Mouse (Mus musculus) liver, adult 2 months (tissue): ENCODE data around the gene Plxna4. TPM values are rescaled to one million over a fixed set of nuclear protein-coding genes. Genes with fewer than 3 reads are reported as not detected.
A peak's percentile ranks its signal among the peaks of the same experiment; 100 is the strongest.

Experiments used
- DNase-seq: peaks from one replicate; pipeline ENCODE4 v3.0.0-alpha.2; 2011; ENCODE audit warnings: low read depth, low spot score; ENCODE audit errors: extremely low read depth
- H3K27ac ChIP-seq: fragments of 200-500 bp; replicated peaks from 2 replicates; pipeline ENCODE4 v1.5.1; 2012; ENCODE audit warnings: low read depth, mild to moderate bottlenecking, control low read depth, inconsistent platforms, low read length; ENCODE audit not compliant: insufficient read depth
- H3K27me3 ChIP-seq: fragments of 200-500 bp; 2 replicates; pipeline ENCODE4 v1.6.1; 2012; ENCODE audit warnings: mild to moderate bottlenecking, moderate library complexity, low read length, inconsistent platforms; ENCODE audit not compliant: control insufficient read depth, insufficient read depth
- H3K36me3 ChIP-seq: fragments of 200-500 bp; 2 replicates; pipeline ENCODE4 v1.6.1; 2012; ENCODE audit warnings: low read length, inconsistent platforms; ENCODE audit not compliant: control insufficient read depth, insufficient read depth
- H3K4me1 ChIP-seq: fragments of 200-500 bp; 2 replicates; pipeline ENCODE4 v1.6.1; 2011; ENCODE audit warnings: low read length; ENCODE audit not compliant: control insufficient read depth, insufficient read depth
- H3K4me3 ChIP-seq: fragments of 200-500 bp; 2 replicates; pipeline ENCODE4 v1.5.1; 2011; ENCODE audit warnings: low read depth, mild to moderate bottlenecking, control low read depth, low read length, moderate library complexity; ENCODE audit not compliant: insufficient read depth
- H3K79me2 ChIP-seq: fragments of 200-500 bp; 2 replicates; pipeline ENCODE4 v1.6.1; 2012; ENCODE audit warnings: inconsistent platforms, mild to moderate bottlenecking, low read length, moderate library complexity; ENCODE audit not compliant: control insufficient read depth, insufficient read depth
- H3K9ac ChIP-seq: fragments of 200-500 bp; 2 replicates; pipeline ENCODE4 v1.6.1; 2012; ENCODE audit warnings: low read depth, mild to moderate bottlenecking, control low read depth, inconsistent platforms, low read length
- CTCF ChIP-seq: fragments of 200-500 bp; IDR thresholded peaks from 2 replicates; pipeline ENCODE4 v1.5.1; 2011; ENCODE audit warnings: low read depth, low read length, control low read depth
- POLR2A ChIP-seq: fragments of 200-500 bp; IDR thresholded peaks from 2 replicates; pipeline ENCODE4 v1.6.1; 2011; ENCODE audit warnings: low read length, control low read depth; ENCODE audit not compliant: insufficient read depth; ENCODE audit errors: extremely low read depth
- WGBS: fragments of 180-500 bp; shearing (Covaris S2); methylation state at CpG from one replicate; pipeline ENCODE4 v1.1.7; 2018; 5-methylcytosine and 5-hydroxymethylcytosine counted together
- polyA plus RNA-seq: library from polyadenylated mRNA; depleted of rRNA; stranded (reverse); fragments of >200 nt; gene quantifications from 2 replicates; pipeline ENCODE4 v1.2.3, GENCODE M21; 2012
- total RNA-seq: library from RNA; depleted of rRNA; stranded (reverse); fragments of >200 nt; gene quantifications from 2 replicates; pipeline ENCODE4 v1.2.3, GENCODE M21; 2014

The Plxna4 gene
- total and polyA plus RNA-seq, 2 experiments: 0.32 to 1.0 TPM

DNA sequence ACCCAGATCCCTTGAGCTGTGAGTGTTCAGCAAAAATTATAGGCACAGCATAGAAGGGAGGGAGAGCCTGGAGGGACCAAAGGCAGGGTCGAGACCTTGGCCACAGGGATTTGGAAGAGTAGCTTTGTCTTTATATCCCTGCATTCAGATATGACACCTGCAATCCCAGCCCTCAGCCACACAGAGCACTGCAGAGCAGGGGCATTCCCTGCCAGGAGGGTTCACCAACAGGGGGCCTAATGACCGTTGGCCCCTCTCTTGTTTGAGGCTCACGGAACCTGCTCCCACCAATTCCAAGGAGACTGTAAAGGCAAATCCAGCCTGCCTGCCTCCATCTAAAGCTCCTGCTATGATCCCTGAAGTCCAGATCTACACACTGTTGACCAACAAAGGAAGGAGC, 410.1 kb downstream of the Plxna4 start:
- no peak overlapping the region for H3K4me3 ChIP-seq
- H3K36me3 ChIP-seq: no peaks in the 10 kb centered on the region
- H3K9ac ChIP-seq: no peak overlapping the region
- H3K27me3 ChIP-seq: no peaks in the 10 kb centered on the region
- no peaks in the 10 kb centered on the region for H3K4me1 ChIP-seq
- 78% methylated on average over 3 of the region's 3 CpGs for WGBS
- no peak for DNase-seq
- H3K79me2 ChIP-seq: no peaks in the 10 kb centered on the region
- TF ChIP-seq CTCF (no peak), POLR2A (no peak)
- no peak overlapping the region for H3K27ac ChIP-seq

DNA sequence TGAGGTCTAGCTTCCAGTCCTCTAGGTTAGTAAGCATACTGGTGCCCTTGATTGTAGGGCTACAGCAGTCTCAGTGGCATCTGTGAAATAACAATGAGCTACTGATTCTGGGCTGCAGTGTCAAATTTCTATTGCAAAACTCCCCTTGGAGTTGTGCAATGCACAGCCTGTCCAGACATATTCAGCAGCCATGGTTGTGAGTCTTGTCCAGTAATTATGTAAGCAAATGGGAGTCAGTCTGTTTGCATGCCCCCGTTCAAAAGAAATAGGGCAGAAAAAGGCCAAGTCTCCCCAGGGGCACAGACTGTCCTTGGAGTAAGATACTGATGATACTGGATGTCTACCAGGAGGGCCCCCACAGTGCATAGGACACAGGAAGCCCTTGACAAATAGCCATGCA, 420.3 kb downstream of the Plxna4 start:
- H3K9ac ChIP-seq: no peak overlapping the region
- peak; percentile 76 for DNase-seq
- H3K4me1 ChIP-seq: no peaks in the 10 kb centered on the region
- WGBS: 18% methylated on average over 1 of the region's 1 CpGs
- H3K27ac ChIP-seq: no peak overlapping the region
- no peak overlapping the region for H3K4me3 ChIP-seq
- no peaks in the 10 kb centered on the region for H3K36me3 ChIP-seq
- no peaks in the 10 kb centered on the region for H3K27me3 ChIP-seq
- TF ChIP-seq POLR2A (no peak), CTCF (no peak)
- no peaks in the 10 kb centered on the region for H3K79me2 ChIP-seq

GRCm38 (mm10) chr6:32160370-32160769, 427.6 kb downstream of the Plxna4 start:
- H3K9ac ChIP-seq: no peak overlapping the region
- no peaks in the 10 kb centered on the region for H3K36me3 ChIP-seq
- WGBS: 88% methylated on average over 2 of the region's 2 CpGs
- H3K4me3 ChIP-seq: no peak overlapping the region
- H3K79me2 ChIP-seq: no peaks in the 10 kb centered on the region
- no peaks in the 10 kb centered on the region for H3K27me3 ChIP-seq
- H3K4me1 ChIP-seq: no peaks in the 10 kb centered on the region
- H3K27ac ChIP-seq: no peak overlapping the region
- TF ChIP-seq CTCF: no peak
- no peak for TF ChIP-seq POLR2A
- DNase-seq: no peak

GRCm38 (mm10) chr6:32159931-32160330, 428.1 kb downstream of the Plxna4 start:
- TF ChIP-seq CTCF (no peak), POLR2A (no peak)
- Histone ChIP-seq H3K4me3 (no peak overlapping the region), H3K9ac (no peak overlapping the region), H3K79me2 (no peaks in the 10 kb centered on the region), H3K36me3 (no peaks in the 10 kb centered on the region), H3K27ac (no peak overlapping the region), H3K27me3 (no peaks in the 10 kb centered on the region), H3K4me1 (no peaks in the 10 kb centered on the region)
- WGBS: 61% methylated on average over 4 of the region's 4 CpGs
- DNase-seq: no peak

- no peak for TF ChIP-seq CTCF
- TF ChIP-seq POLR2A: no peak
- H3K79me2 ChIP-seq: no peaks in the 10 kb centered on the region
- no peak for DNase-seq
- H3K9ac ChIP-seq: no peak overlapping the region
- no peaks in the 10 kb centered on the region for H3K4me1 ChIP-seq
- no peak overlapping the region for H3K4me3 ChIP-seq
- no peaks in the 10 kb centered on the region for H3K27me3 ChIP-seq
- no peaks in the 10 kb centered on the region for H3K36me3 ChIP-seq
- WGBS: 85% methylated on average over 1 of the region's 1 CpGs
- no peak overlapping the region for H3K27ac ChIP-seq
Observed at GRCm38 (mm10) chr6:32158347-32158746, 429.6 kb downstream of the Plxna4 start.

- TF ChIP-seq CTCF: no peak
- TF ChIP-seq POLR2A: no peak
- H3K27me3 ChIP-seq: no peaks in the 10 kb centered on the region
- H3K36me3 ChIP-seq: no peaks in the 10 kb centered on the region
- no peak overlapping the region for H3K27ac ChIP-seq
- H3K4me3 ChIP-seq: no peak overlapping the region
- 97% methylated on average over 4 of the region's 4 CpGs for WGBS
- no peaks in the 10 kb centered on the region for H3K4me1 ChIP-seq
- DNase-seq: no peak
- no peak overlapping the region for H3K9ac ChIP-seq
- H3K79me2 ChIP-seq: no peaks in the 10 kb centered on the region
Observed at GRCm38 (mm10) chr6:32153170-32153569, 434.8 kb downstream of the Plxna4 start.
